Mouse (Mus musculus) adrenal gland, adult 2 months (tissue): ENCODE measurements around the gene Spert. TPM values are rescaled to one million over a fixed set of nuclear protein-coding genes. Genes with fewer than 3 reads are reported as not detected.

Experiments
- polyA plus RNA-seq: library from polyadenylated mRNA; depleted of rRNA; stranded (reverse); fragments of >200 nt; gene quantifications from 2 replicates; pipeline ENCODE4 v1.2.3, GENCODE M21; 2012; rRNA removed
- total RNA-seq, 2 experiments: library from RNA; stranded (reverse); gene quantifications; 2 replicates each; pipeline ENCODE4 v1.2.3; 2021

The Spert gene
- total and polyA plus RNA-seq, 3 experiments: not detected

Other genes with a start within 250 kb of the Spert start
- gene Siah3, start 137.1 kb downstream of the Spert start, total RNA-seq: under 1 TPM; 0.09 to 0.21 TPM
- 0.12 and 0.13 TPM in 2 replicates for gene Siah3, start 137.1 kb downstream of the Spert start, polyA plus RNA-seq
- not detected for gene Erich6b, start 49.1 kb upstream of the Spert start, total RNA-seq
- gene Erich6b, start 49.1 kb upstream of the Spert start, polyA plus RNA-seq: not detected in 2 replicates
- 10 to 100 TPM; 22.1 to 27.4 TPM for gene Cog3, start 161.4 kb upstream of the Spert start, total RNA-seq
- gene Cog3, start 161.4 kb upstream of the Spert start, polyA plus RNA-seq: 5.5 and 5.8 TPM in 2 replicates
- 100 to 1,000 TPM; 162 to 208 TPM for gene Slc25a30, start 193.9 kb upstream of the Spert start, total RNA-seq
- 21.2 and 24.5 TPM in 2 replicates for gene Slc25a30, start 193.9 kb upstream of the Spert start, polyA plus RNA-seq